Mouse (Mus musculus) MEL (cell line): Measurements from ENCODE around the gene Tmem54. TPM values are rescaled to one million over a fixed set of nuclear protein-coding genes. Genes with fewer than 3 reads are reported as not detected.

ENCODE experiments used
- DNase-seq: peaks from one replicate; pipeline ENCODE4 v3.0.0; 2011; ENCODE audit warnings: low read depth, low spot score
- H3K27ac ChIP-seq: 2 replicates; pipeline ENCODE4 v1.5.1; 2012; ENCODE audit warnings: low read depth, mild to moderate bottlenecking, control low read depth, low read length, moderate library complexity; ENCODE audit not compliant: control insufficient read depth
- H3K27me3 ChIP-seq, 2 experiments: fragments of 150-350 bp in 1 of 2; sonication (generic) in 1 of 2; 2 replicates each; pipeline ENCODE4 v1.6.1; 2012; ENCODE audit warnings: low read length in 2 of 2, mild to moderate bottlenecking in 2 of 2, improper control_type of control experiment in 1 of 2, moderate library complexity in 1 of 2; ENCODE audit not compliant: insufficient read depth in 2 of 2, control insufficient read depth in 1 of 2
- H3K36me3 ChIP-seq, 2 experiments: 2 replicates each; pipeline ENCODE4 v1.6.1; 2012 to 2014; ENCODE audit warnings: low read length in 2 of 2, improper control_type of control experiment in 1 of 2, inconsistent platforms in 1 of 2, mild to moderate bottlenecking in 1 of 2; ENCODE audit not compliant: insufficient read depth in 2 of 2, control insufficient read depth in 1 of 2
- H3K4me1 ChIP-seq, 2 experiments: fragments of 150-350 bp in 1 of 2; sonication (generic) in 1 of 2; 2 replicates each; pipeline ENCODE4 v1.6.1; 2012; ENCODE audit warnings: low read length in 2 of 2, improper control_type of control experiment in 1 of 2, mild to moderate bottlenecking in 1 of 2; ENCODE audit not compliant: insufficient read depth in 2 of 2, control insufficient read depth in 1 of 2
- H3K4me3 ChIP-seq, 2 experiments: fragments of 150-350 bp in 1 of 2; sonication (generic) in 1 of 2; 2 replicates each; pipeline ENCODE4 v1.5.1; 2012; ENCODE audit warnings: low read depth in 2 of 2, low read length in 2 of 2, mild to moderate bottlenecking in 2 of 2, moderate library complexity in 2 of 2, control low read depth in 1 of 2, improper control_type of control experiment in 1 of 2; ENCODE audit not compliant: control insufficient read depth in 1 of 2, insufficient read depth in 1 of 2
- H3K79me2 ChIP-seq: 2 replicates; pipeline ENCODE4 v1.6.1; 2012; ENCODE audit warnings: mild to moderate bottlenecking, low read length, moderate library complexity; ENCODE audit not compliant: control insufficient read depth, poor library complexity, insufficient read depth
- H3K9ac ChIP-seq: 2 replicates; pipeline ENCODE4 v1.6.1; 2012; ENCODE audit warnings: low read depth, mild to moderate bottlenecking, control low read depth, low read length, moderate library complexity; ENCODE audit not compliant: control insufficient read depth, poor library complexity, severe bottlenecking
- H3K9me3 ChIP-seq: fragments of 150-350 bp; sonication (generic); replicated peaks from 2 replicates; pipeline ENCODE4 v1.6.1; 2012; ENCODE audit warnings: mild to moderate bottlenecking, low read length, improper control_type of control experiment, moderate library complexity; ENCODE audit not compliant: insufficient read depth
- BHLHE40 ChIP-seq: IDR thresholded peaks from 2 replicates; pipeline ENCODE4 v1.6.1; 2012; ENCODE audit warnings: low read depth, mild to moderate bottlenecking, inconsistent platforms, low read length, improper control_type of control experiment, borderline replicate concordance
- CHD1 ChIP-seq: IDR thresholded peaks from 2 replicates; pipeline ENCODE4 v1.6.1; 2012; ENCODE audit warnings: low read depth, mild to moderate bottlenecking, inconsistent platforms, low read length, improper control_type of control experiment
- CHD2 ChIP-seq: IDR thresholded peaks from 2 replicates; pipeline ENCODE4 v1.6.1; 2011; ENCODE audit warnings: low read length, improper control_type of control experiment
- E2F4 ChIP-seq: IDR thresholded peaks from 2 replicates; pipeline ENCODE4 v1.6.1; 2011; ENCODE audit warnings: low read depth, low read length, improper control_type of control experiment, borderline replicate concordance
- ELF1 ChIP-seq: IDR thresholded peaks from 2 replicates; pipeline ENCODE4 v1.6.1; 2014; ENCODE audit warnings: low read depth, mild to moderate bottlenecking, inconsistent platforms, low read length, improper control_type of control experiment, moderate library complexity
- ETS1 ChIP-seq: IDR thresholded peaks from 2 replicates; pipeline ENCODE4 v1.6.1; 2012; ENCODE audit warnings: low read depth, mild to moderate bottlenecking, inconsistent platforms, low read length, improper control_type of control experiment, moderate library complexity
- HCFC1 ChIP-seq: IDR thresholded peaks from 2 replicates; pipeline ENCODE4 v1.6.1; 2012; ENCODE audit warnings: low read depth, mild to moderate bottlenecking, inconsistent platforms, low read length, improper control_type of control experiment, moderate library complexity
- JUND ChIP-seq: IDR thresholded peaks from 2 replicates; pipeline ENCODE4 v1.6.1; 2011; ENCODE audit warnings: low read depth, mild to moderate bottlenecking, improper control_type of control experiment, low read length
- KAT2A ChIP-seq: conservative IDR thresholded peaks from 2 replicates; pipeline ENCODE4 v1.6.1; 2012; ENCODE audit warnings: low read depth, low read length, improper control_type of control experiment, inconsistent platforms
- MAFK ChIP-seq: IDR thresholded peaks from 2 replicates; pipeline ENCODE4 v1.6.1; 2011; ENCODE audit warnings: low read depth, mild to moderate bottlenecking, low read length, improper control_type of control experiment, borderline replicate concordance
- MAX ChIP-seq: IDR thresholded peaks from 2 replicates; pipeline ENCODE4 v1.6.1; 2011; ENCODE audit warnings: low read length, improper control_type of control experiment
- MXI1 ChIP-seq: IDR thresholded peaks from 2 replicates; pipeline ENCODE4 v1.6.1; 2011; ENCODE audit warnings: mild to moderate bottlenecking, low read depth, low read length, improper control_type of control experiment
- NRF1 ChIP-seq: IDR thresholded peaks from 2 replicates; pipeline ENCODE4 v1.6.1; 2014; ENCODE audit warnings: low read depth, mild to moderate bottlenecking, inconsistent platforms, low read length, improper control_type of control experiment, moderate library complexity; ENCODE audit not compliant: poor library complexity, insufficient read depth, severe bottlenecking
- POLR2A ChIP-seq, 2 experiments: IDR thresholded peaks; 2 replicates each; pipeline ENCODE4 v1.6.1; 2011 to 2012; ENCODE audit warnings: low read length in 2 of 2, mild to moderate bottlenecking in 2 of 2, control low read depth in 1 of 2, improper control_type of control experiment in 1 of 2, low read depth in 1 of 2, moderate library complexity in 1 of 2; ENCODE audit not compliant: control insufficient read depth in 1 of 2, insufficient read depth in 1 of 2, poor library complexity in 1 of 2
- POLR2AphosphoS5 ChIP-seq: IDR thresholded peaks from 2 replicates; pipeline ENCODE4 v1.6.1; 2012; ENCODE audit warnings: low read depth, borderline replicate concordance, mild to moderate bottlenecking, inconsistent platforms, low read length, moderate library complexity, mixed read lengths
- RCOR1 ChIP-seq: IDR thresholded peaks from 2 replicates; pipeline ENCODE4 v1.6.1; 2012; ENCODE audit warnings: low read depth, mild to moderate bottlenecking, inconsistent platforms, low read length, improper control_type of control experiment
- SIN3A ChIP-seq: IDR thresholded peaks from 2 replicates; pipeline ENCODE4 v1.6.1; 2012; ENCODE audit warnings: low read length, improper control_type of control experiment, inconsistent platforms
- SMC3 ChIP-seq: IDR thresholded peaks from 2 replicates; pipeline ENCODE4 v1.6.1; 2011; ENCODE audit warnings: low read depth, low read length, improper control_type of control experiment
- TAL1 ChIP-seq: IDR thresholded peaks from 2 replicates; pipeline ENCODE4 v1.6.1; 2012; ENCODE audit warnings: mild to moderate bottlenecking, inconsistent platforms, low read length, moderate library complexity, mixed read lengths
- TBP ChIP-seq: IDR thresholded peaks from 2 replicates; pipeline ENCODE4 v1.8.0; 2011; ENCODE audit warnings: low read depth, low read length, improper control_type of control experiment
- TCF12 ChIP-seq: IDR thresholded peaks from 2 replicates; pipeline ENCODE4 v1.6.1; 2014; ENCODE audit warnings: low read depth, mild to moderate bottlenecking, inconsistent platforms, low read length, improper control_type of control experiment, moderate library complexity
- UBTF ChIP-seq: IDR thresholded peaks from 2 replicates; pipeline ENCODE4 v1.6.1; 2012; ENCODE audit warnings: low read depth, mild to moderate bottlenecking, inconsistent platforms, low read length, improper control_type of control experiment, moderate library complexity, borderline replicate concordance; ENCODE audit not compliant: insufficient read depth
- USF1 ChIP-seq: IDR thresholded peaks from 2 replicates; pipeline ENCODE4 v1.6.1; 2014; ENCODE audit warnings: low read depth, mild to moderate bottlenecking, inconsistent platforms, low read length, improper control_type of control experiment, moderate library complexity
- USF2 ChIP-seq, 2 experiments: IDR thresholded peaks; 2 replicates each; pipeline ENCODE4 v1.6.1; 2011 to 2012; ENCODE audit warnings: improper control_type of control experiment in 2 of 2, low read length in 2 of 2, borderline replicate concordance in 1 of 2, inconsistent platforms in 1 of 2, low read depth in 1 of 2, mild to moderate bottlenecking in 1 of 2; ENCODE audit not compliant: insufficient read depth in 1 of 2
- ZC3H11A ChIP-seq: IDR thresholded peaks from 2 replicates; pipeline ENCODE4 v1.6.1; 2012; ENCODE audit warnings: low read depth, mild to moderate bottlenecking, inconsistent platforms, low read length, improper control_type of control experiment
- ZMIZ1 ChIP-seq: IDR thresholded peaks from 2 replicates; pipeline ENCODE4 v1.6.1; 2012; ENCODE audit warnings: low read depth, mild to moderate bottlenecking, inconsistent platforms, low read length, improper control_type of control experiment, moderate library complexity
- ZNF384 ChIP-seq: IDR thresholded peaks from 2 replicates; pipeline ENCODE4 v1.6.1; 2012; ENCODE audit warnings: low read depth, mild to moderate bottlenecking, inconsistent platforms, low read length, improper control_type of control experiment
- polyA plus RNA-seq, 2 experiments: library from polyadenylated mRNA; stranded (reverse) in 1 of 2; unstranded in 1 of 2; fragments of >175 nt in 1 of 2; fragments of >200 nt in 1 of 2; gene quantifications; 2 replicates each; pipeline versions ENCODE4 v1.2.1 to v1.2.4; 2012; ENCODE audit warnings: low replicate concordance in 2 of 2, low read depth in 1 of 2; ENCODE audit not compliant: insufficient read length in 2 of 2, insufficient read depth in 1 of 2, missing spikeins in 1 of 2
- total RNA-seq: library from RNA; depleted of rRNA; stranded (reverse); fragments of 300-350 nt; gene quantifications from 2 replicates; pipeline ENCODE4 v1.2.3, GENCODE M21; 2012

Gene Tmem54
- total and polyA plus RNA-seq, 3 experiments, result not detected

DNA sequence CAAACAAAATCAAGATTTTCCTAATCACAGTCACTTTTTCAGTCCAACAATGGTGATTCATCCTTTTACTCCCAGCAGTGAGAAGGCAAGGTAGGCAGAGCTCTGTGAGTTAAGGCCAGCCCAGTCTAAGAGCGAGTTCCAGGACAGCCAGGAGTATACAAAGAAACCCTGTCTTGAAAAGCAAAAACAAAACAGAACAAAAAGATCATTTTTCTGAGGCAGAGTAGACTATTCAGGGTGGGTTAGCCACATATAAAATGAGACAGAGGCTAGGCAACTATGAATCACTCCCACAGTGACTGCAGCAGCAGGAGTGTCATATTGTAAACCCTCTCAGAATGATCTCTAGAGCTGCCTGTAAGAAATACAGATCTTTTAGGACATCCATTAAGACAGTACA lies 44.0 kb downstream of the Tmem54 start:
- no peak for DNase-seq
- H3K79me2 ChIP-seq, result no peaks in the 10 kb centered on the region
- peaks cover 2 to 3% of the 10 kb centered on the region in 2 experiments; a peak in 2 of 4 replicates for H3K4me1 ChIP-seq
- H3K36me3 ChIP-seq, result peaks cover 2 to 3% of the 10 kb centered on the region in 2 experiments; a peak in 1 of 4 replicates
- TF ChIP-seq SIN3A (no peak), JUND (no peak), ZC3H11A (no peak), UBTF (no peak), USF1 (no peak), SMC3 (no peak), ETS1 (no peak), NRF1 (no peak), TCF12 (no peak), ELF1 (no peak), ZNF384 (no peak), USF2 (IDR thresholded peaks at IDR 0.05; ENCODE audit: borderline replicate concordance in 1 of 2, insufficient read depth in 1 of 2, low read depth in 1 of 2, low read length in 2 of 2) (no peak), MAFK (no peak), CHD1 (no peak), MXI1 (no peak)
- H3K27ac ChIP-seq, result no peak overlapping the region
- H3K27me3 ChIP-seq, result no peaks in the 10 kb centered on the region
- H3K4me3 ChIP-seq, result no peak overlapping the region
- no peaks in the 10 kb centered on the region for H3K9me3 ChIP-seq
- no peak overlapping the region for H3K9ac ChIP-seq

DNA sequence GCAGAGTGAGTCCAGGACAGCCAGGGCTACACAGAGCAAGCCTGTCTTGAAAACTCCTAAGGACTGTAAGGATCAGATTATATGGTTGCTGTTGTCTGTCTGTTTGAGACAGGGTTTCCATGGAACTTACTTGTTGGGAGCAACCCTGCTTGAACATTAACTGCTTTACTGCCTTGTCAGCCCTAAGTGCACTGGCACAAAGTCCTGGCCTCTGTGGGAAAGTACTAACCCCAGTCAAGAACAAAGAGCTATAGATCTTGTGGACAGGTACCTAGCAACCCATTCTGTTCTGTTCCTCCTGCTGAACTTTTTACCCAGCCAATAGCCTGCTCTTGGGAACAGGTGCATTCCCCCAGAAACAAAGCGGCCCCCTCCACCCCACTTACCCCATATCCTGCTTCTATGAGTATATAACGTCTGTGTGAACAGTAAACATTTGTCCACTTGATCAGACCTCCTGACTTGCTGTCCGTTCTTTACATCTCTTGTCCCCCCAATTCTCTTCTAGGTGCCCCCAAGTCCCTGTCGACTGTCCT lies 46.0 kb downstream of the Tmem54 start:
- Histone ChIP-seq H3K27me3 (no peaks in the 10 kb centered on the region), H3K27ac (no peak overlapping the region), H3K36me3 (peaks cover 3 to 7% of the 10 kb centered on the region in 2 experiments; a peak in 2 of 4 replicates), H3K9me3 (no peaks in the 10 kb centered on the region), H3K4me3 (no peak overlapping the region), H3K4me1 (peaks cover 3 to 4% of the 10 kb centered on the region in 2 experiments; a peak in 3 of 4 replicates), H3K9ac (no peak overlapping the region), H3K79me2 (no peaks in the 10 kb centered on the region)
- TF ChIP-seq ZC3H11A, result no peak
- no peak for TF ChIP-seq ZMIZ1
- no peak for TF ChIP-seq USF2 (IDR thresholded peaks at IDR 0.05; ENCODE audit: borderline replicate concordance in 1 of 2, insufficient read depth in 1 of 2, low read depth in 1 of 2, low read length in 2 of 2)
- no peak for TF ChIP-seq TBP
- TF ChIP-seq POLR2A (IDR thresholded peaks at IDR 0.05; ENCODE audit: control insufficient read depth in 1 of 2, insufficient read depth in 1 of 2, low read depth in 1 of 2, low read length in 2 of 2, poor library complexity in 1 of 2), result no peak
- no peak for TF ChIP-seq POLR2AphosphoS5
- TF ChIP-seq USF1, result no peak
- TF ChIP-seq TAL1, result no peak
- no peak for TF ChIP-seq KAT2A
- TF ChIP-seq BHLHE40, result no peak
- TF ChIP-seq HCFC1, result no peak
- TF ChIP-seq RCOR1, result no peak
- TF ChIP-seq UBTF, result no peak
- no peak for TF ChIP-seq CHD2
- TF ChIP-seq E2F4, result no peak
- no peak for TF ChIP-seq MAX
- DNase-seq, result no peak
